ENCODE assay signal across 28 mouse cellular contexts in genomic region chr13:112870039-112870690, GRCm38 (mm10). TPM values are rescaled to one million over a fixed set of nuclear protein-coding genes. Genes with fewer than 3 reads are reported as not detected.
A peak's percentile ranks its signal among the peaks of the same experiment; 100 is the strongest.
DNase-seq lines count a peak whose midpoint lies in the region; ATAC-seq and TF ChIP-seq lines count a peak whose summit lies in the region.
"Had no signal": no experiment of that assay in that cellular context is flagged by ENCODE, and none has a peak within 500 bp of the region (broad histone marks: within the 10 kb centered on the region; RNA-seq: fewer than 3 reads in every experiment).

No protein-coding gene starts in this region.

- H3K9me3 ChIP-seq in heart, embryonic 10.5 days, result no peaks in the 10 kb centered on the region
- no peaks in the 10 kb centered on the region for H3K9me3 ChIP-seq in kidney, postnatal 0 days (replicated peaks; ENCODE audit: low read length)
- H3K9me3 ChIP-seq: embryonic facial prominence, embryonic 13.5 days; limb, embryonic 13.5 days; neural tube, embryonic 15.5 days had no signal

- H3K4me3 ChIP-seq in heart, embryonic 10.5 days, result no peak overlapping the region
- no peak overlapping the region for H3K4me3 ChIP-seq in kidney, postnatal 0 days (replicated peaks; ENCODE audit: low read depth, low read length)
- H3K4me3 ChIP-seq: embryonic facial prominence, embryonic 13.5 days; erythroblast, embryonic 14.5 days; limb, embryonic 13.5 days; neural tube, embryonic 15.5 days had no signal

- H3K4me2 ChIP-seq in kidney, postnatal 0 days (ENCODE audit: low read length), result no peak overlapping the region
- H3K4me2 ChIP-seq: embryonic facial prominence, embryonic 13.5 days; limb, embryonic 13.5 days; liver, embryonic 11.5 days; neural tube, embryonic 15.5 days had no signal

- no peaks in the 10 kb centered on the region for H3K27me3 ChIP-seq in heart, embryonic 10.5 days (ENCODE audit: insufficient read depth, poor library complexity, severe bottlenecking)
- H3K27me3 ChIP-seq in kidney, postnatal 0 days (ENCODE audit: insufficient read depth, low read length), result no peaks in the 10 kb centered on the region
- H3K27me3 ChIP-seq: embryonic facial prominence, embryonic 13.5 days; limb, embryonic 13.5 days; neural tube, embryonic 15.5 days; Patski had no signal

- 82% methylated on average over 11 of the region's 11 CpGs for WGBS in heart, embryonic 10.5 days
- WGBS in kidney, postnatal 0 days, result 46% methylated on average over 11 of the region's 11 CpGs

- H3K27ac ChIP-seq in heart, embryonic 10.5 days, result no peak overlapping the region
- no peak overlapping the region for H3K27ac ChIP-seq in kidney, postnatal 0 days
- H3K27ac ChIP-seq: embryonic facial prominence, embryonic 13.5 days; limb, embryonic 13.5 days; neural tube, embryonic 15.5 days had no signal

- no peak overlapping the region for H3K9ac ChIP-seq in kidney, postnatal 0 days (ENCODE audit: low read depth, low read length)
- H3K9ac ChIP-seq: embryonic facial prominence, embryonic 13.5 days; limb, embryonic 13.5 days; liver, postnatal 0 days; neural tube, embryonic 15.5 days had no signal

- no peaks in the 10 kb centered on the region for H3K4me1 ChIP-seq in heart, embryonic 10.5 days
- no peaks in the 10 kb centered on the region for H3K4me1 ChIP-seq in kidney, postnatal 0 days (replicated peaks; ENCODE audit: insufficient read depth, low read length)
- H3K4me1 ChIP-seq: embryonic facial prominence, embryonic 13.5 days; limb, embryonic 13.5 days; neural tube, embryonic 15.5 days had no signal

- intact Hi-C loops in heart, postnatal 14 days (cut with DNase I), result no loop called here

- peak; percentile 83 for ATAC-seq in kidney, postnatal 0 days (replicated peaks; ENCODE audit: low FRiP score, low read depth)
- peak; percentile 48 for ATAC-seq in granulocyte monocyte progenitor cell, adult 5-6 weeks (replicated peaks; ENCODE audit: poor library complexity, severe bottlenecking)
- ATAC-seq: forebrain, embryonic 16.5 days; hindbrain, embryonic 16.5 days; intestine, embryonic 16.5 days; liver, postnatal 0 days; Patski had no signal

- peak; percentile 70 for DNase-seq in heart, embryonic 10.5 days (ENCODE audit: low spot score)
- no peak for DNase-seq in heart, postnatal 14 days
- peak; percentile 80 for DNase-seq in kidney, postnatal 0 days (ENCODE audit: low spot score)
- no peak for DNase-seq in kidney, adult 9 months
- DNase-seq in adipocyte (ENCODE audit: low spot score), result no peak
- no peak for DNase-seq in left cerebral cortex, adult 18-20 months (ENCODE audit: low spot score in 2 of 2)
- DNase-seq: adrenal gland, postnatal 25 days; cerebellum, adult 11-12 months; cerebellum, adult 9-11 months; embryo, embryonic 11 days; gastrocnemius, postnatal 25 days; kidney, postnatal 25 days; liver, postnatal 0 days; lung, postnatal 4 days; midbrain, embryonic 14.5 days; right cerebral cortex, postnatal 25 days; thymus, adult 18-20 months; thymus, postnatal 25 days had no signal

- TF ChIP-seq CTCF in kidney, postnatal 0 days (IDR thresholded peaks at IDR 0.05; ENCODE audit: low read depth), result no peak

- H3K36me3 ChIP-seq in heart, embryonic 10.5 days, result peaks cover 97% of the 10 kb centered on the region
- peaks cover 61% of the 10 kb centered on the region for H3K36me3 ChIP-seq in kidney, postnatal 0 days (ENCODE audit: insufficient read depth, low read length)

RNA-seq across cellular contexts. Expression of gene Mtrex, which starts 57.0 kb away (rescaled TPM):
- 68.3 and 68.9 TPM in 2 replicates for polyA plus RNA-seq in heart, embryonic 10.5 days (2016; fragmentation: Nextera tagmentation; extraction: Ambion mirVana)
- total RNA-seq in heart, postnatal 14 days (2021), result 10 to 100 TPM; 24.5 to 28.0 TPM
- polyA plus RNA-seq in kidney, postnatal 0 days (2015; fragmentation: Nextera tagmentation; extraction: Ambion mirVana), result 44.5 and 46.0 TPM in 2 replicates
- 37.9 and 50.1 TPM in 2 replicates for total RNA-seq in granulocyte monocyte progenitor cell, adult 5-6 weeks (2014; fragmentation: Nextera tagmentation)
- 72.6 and 84.6 TPM in 2 replicates for total RNA-seq in granulocyte monocyte progenitor cell, adult 5-6 weeks (2017)
- total RNA-seq in left cerebral cortex, adult 18-20 months (2021), result 10 to 100 TPM; 46.3 to 46.7 TPM

RNA-seq across cellular contexts. Expression of gene Dhx29, which starts 57.1 kb away (rescaled TPM):
- polyA plus RNA-seq in heart, embryonic 10.5 days (2016; fragmentation: Nextera tagmentation; extraction: Ambion mirVana), result 19.7 and 24.7 TPM in 2 replicates
- total RNA-seq in heart, postnatal 14 days (2021), result 10 to 100 TPM; 12.7 to 12.8 TPM
- 19.1 and 20.0 TPM in 2 replicates for polyA plus RNA-seq in kidney, postnatal 0 days (2015; fragmentation: Nextera tagmentation; extraction: Ambion mirVana)
- 14.8 and 16.9 TPM in 2 replicates for total RNA-seq in granulocyte monocyte progenitor cell, adult 5-6 weeks (2014; fragmentation: Nextera tagmentation)
- total RNA-seq in granulocyte monocyte progenitor cell, adult 5-6 weeks (2017), result 25.6 and 29.3 TPM in 2 replicates
- total RNA-seq in left cerebral cortex, adult 18-20 months (2021), result 10 to 100 TPM; 21.4 to 21.9 TPM

Comparison
In these comparisons a context has a peak if more than half of its experiments do, and no peak if none do; other contexts are left out.
1. DNase-seq: peak in heart, embryonic 10.5 days (single experiment) and kidney, postnatal 0 days (single experiment); none in heart, postnatal 14 days (0 of 2), kidney, adult 9 months (single experiment), adipocyte (single experiment) and left cerebral cortex, adult 18-20 months (0 of 2).